ENCODE assay signal across 20 mouse cellular contexts in genomic region chr2:163487360-163487759, GRCm38 (mm10). TPM values are rescaled to one million over a fixed set of nuclear protein-coding genes. Genes with fewer than 3 reads are reported as not detected.
DNase-seq lines count a peak whose midpoint lies in the region; ATAC-seq and TF ChIP-seq lines count a peak whose summit lies in the region.
"Had no signal": no experiment of that assay in that cellular context is flagged by ENCODE, and none has a peak within 500 bp of the region (broad histone marks: within the 10 kb centered on the region; RNA-seq: fewer than 3 reads in every experiment).

No protein-coding gene starts in this region.

- no peak overlapping the region for H3K9ac ChIP-seq in hindbrain, embryonic 11.5 days (ENCODE audit: low read depth, low read length)

- no peak for DNase-seq in cerebellum, adult 11-12 months
- DNase-seq in hindbrain, embryonic 11.5 days (ENCODE audit: low spot score): no peak
- DNase-seq: adrenal gland, adult 2 months; adrenal gland, adult 8-10 months; adrenal gland, postnatal 10 days; adrenal gland, postnatal 14 days; adrenal gland, postnatal 25 days; adrenal gland, postnatal 36 days; B cell, adult 2 months; cerebellum, adult 11 months; cerebellum, adult 18-20 months; cerebellum, adult 2 months; cerebellum, adult 8-10 months had no signal

- no peak overlapping the region for H3K27ac ChIP-seq in hindbrain, embryonic 11.5 days (ENCODE audit: low read depth, low read length)

- H3K4me1 ChIP-seq in hindbrain, embryonic 11.5 days (replicated peaks; ENCODE audit: control insufficient read depth, insufficient read depth, low read length): no peaks in the 10 kb centered on the region

- no peaks in the 10 kb centered on the region for H3K9me3 ChIP-seq in hindbrain, embryonic 11.5 days (ENCODE audit: control insufficient read depth, low read length)
- H3K9me3 ChIP-seq: G1E had no signal

- no peaks in the 10 kb centered on the region for H3K79me3 ChIP-seq in C2C12 (ENCODE audit: low read depth)

- no peaks in the 10 kb centered on the region for H3K79me2 ChIP-seq in C2C12 (ENCODE audit: control insufficient read depth, insufficient read depth)
- H3K79me2 ChIP-seq in myocyte (ENCODE audit: control insufficient read depth, insufficient read depth): no peaks in the 10 kb centered on the region

- H3K4me3 ChIP-seq in C2C12 (ENCODE audit: insufficient read depth, poor library complexity, severe bottlenecking) (no peak overlapping the region), myocyte (no peak overlapping the region)
- H3K4me3 ChIP-seq in hindbrain, embryonic 11.5 days (ENCODE audit: low read depth, low read length): no peak overlapping the region

- no peak for TF ChIP-seq POLR2A in myocyte (IDR thresholded peaks at IDR 0.05; ENCODE audit: insufficient read length, low read depth)

- H3K36me3 ChIP-seq in C2C12 (ENCODE audit: control insufficient read depth, insufficient read depth) (no peaks in the 10 kb centered on the region), myocyte (ENCODE audit: control insufficient read depth, insufficient read depth) (no peaks in the 10 kb centered on the region)
- H3K36me3 ChIP-seq in hindbrain, embryonic 11.5 days (ENCODE audit: control insufficient read depth, insufficient read depth, low read length): no peaks in the 10 kb centered on the region
- H3K36me3 ChIP-seq: G1E had no signal

- 87% methylated on average over 3 of the region's 3 CpGs for WGBS in hindbrain, embryonic 11.5 days

- TF ChIP-seq CTCF in C2C12 (IDR thresholded peaks at IDR 0.05; ENCODE audit: control insufficient read depth, insufficient read depth, insufficient read length): no peak

- ATAC-seq in hindbrain, embryonic 11.5 days (ENCODE audit: low FRiP score): no peak
- ATAC-seq: activated CD4-positive, CD25-positive, alpha-beta regulatory T cell, adult 4 months; CD4-positive, CD25-positive, alpha-beta regulatory T cell, adult 4 months; Patski had no signal

- H3K27me3 ChIP-seq in C2C12 (ENCODE audit: control insufficient read depth, insufficient read depth, insufficient read length) (peaks cover 21% of the 10 kb centered on the region), myocyte (ENCODE audit: control insufficient read depth, insufficient read depth, insufficient read length) (peaks cover 16% of the 10 kb centered on the region)
- peaks cover 2% of the 10 kb centered on the region for H3K27me3 ChIP-seq in hindbrain, embryonic 11.5 days (ENCODE audit: control insufficient read depth, insufficient read depth, low read length)

- H3ac ChIP-seq in C2C12 (ENCODE audit: control insufficient read depth, insufficient read length, low read depth) (no peak overlapping the region), myocyte (ENCODE audit: control insufficient read depth, insufficient read length) (no peak overlapping the region)

- H3K4me2 ChIP-seq in myocyte (ENCODE audit: low read depth): no peak overlapping the region
- H3K4me2 ChIP-seq in hindbrain, embryonic 11.5 days (replicated peaks; ENCODE audit: low read depth, low read length): no peak overlapping the region

TF ChIP-seq in C2C12, 6 proteins besides CTCF, POLR2A, EP300 and RAD21:
- TF ChIP-seq CEBPB (IDR thresholded peaks at IDR 0.05; ENCODE audit: low read depth): peak; percentile 79
- TF ChIP-seq MYOG (IDR thresholded peaks at IDR 0.05; ENCODE audit: control insufficient read depth, extremely low read depth, insufficient read length): no peak
TF ChIP-seq in C2C12: peak in this region for 1.

TF ChIP-seq in myocyte, 11 proteins besides CTCF, POLR2A, EP300 and RAD21:
- TF ChIP-seq CEBPB (IDR thresholded peaks at IDR 0.05; ENCODE audit: insufficient read depth, poor library complexity, severe bottlenecking) (peak; percentile 63), E2F4 (IDR thresholded peaks at IDR 0.05; ENCODE audit: insufficient read depth) (no peak)
TF ChIP-seq in myocyte: peak in this region for 1.

RNA-seq across cellular contexts. Expression of gene R3hdml, which starts 4.8 kb away (rescaled TPM):
- 0.32 TPM for polyA plus RNA-seq in C2C12 (2012; fragmentation: generic; extraction: Trizol)
- 44.0 TPM for polyA plus RNA-seq in myocyte (2012; fragmentation: generic; extraction: Trizol)
- 0.15 TPM in 1 of 2 replicates, not detected in the other for polyA plus RNA-seq in hindbrain, embryonic 11.5 days (2014; fragmentation: Nextera tagmentation; extraction: Ambion mirVana)
- polyA plus RNA-seq: activated CD4-positive, CD25-positive, alpha-beta regulatory T cell, adult 4 months; adrenal gland, adult 2 months; brain, embryonic 14.5 days; CD4-positive, CD25-positive, alpha-beta regulatory T cell, adult 4 months; cerebellum, adult 2 months; G1E; Patski had no signal

RNA-seq across cellular contexts. Expression of gene Fitm2, which starts 14.9 kb away (rescaled TPM):
- polyA plus RNA-seq in C2C12 (2012; fragmentation: generic; extraction: Trizol) (9.0 TPM), myocyte (2012; fragmentation: generic; extraction: Trizol) (24.6 TPM)
- polyA plus RNA-seq in hindbrain, embryonic 11.5 days (2014; fragmentation: Nextera tagmentation; extraction: Ambion mirVana): 8.0 and 9.0 TPM in 2 replicates

RNA-seq across cellular contexts. Expression of gene Hnf4a, which starts 19.2 kb away (rescaled TPM):
- polyA plus RNA-seq in C2C12 (2012; fragmentation: generic; extraction: Trizol) (not detected), myocyte (2012; fragmentation: generic; extraction: Trizol) (not detected)
- polyA plus RNA-seq in hindbrain, embryonic 11.5 days (2014; fragmentation: Nextera tagmentation; extraction: Ambion mirVana): not detected in 2 replicates
- polyA plus RNA-seq: activated CD4-positive, CD25-positive, alpha-beta regulatory T cell, adult 4 months; CD4-positive, CD25-positive, alpha-beta regulatory T cell, adult 4 months had no signal

RNA-seq across cellular contexts. Expression of gene Gdap1l1, which starts 49.1 kb away (rescaled TPM):
- polyA plus RNA-seq in C2C12 (2012; fragmentation: generic; extraction: Trizol): 0.19 TPM
- 0.43 TPM for polyA plus RNA-seq in myocyte (2012; fragmentation: generic; extraction: Trizol)
- 47.4 and 52.9 TPM in 2 replicates for polyA plus RNA-seq in hindbrain, embryonic 11.5 days (2014; fragmentation: Nextera tagmentation; extraction: Ambion mirVana)
- polyA plus RNA-seq: activated CD4-positive, CD25-positive, alpha-beta regulatory T cell, adult 4 months; CD4-positive, CD25-positive, alpha-beta regulatory T cell, adult 4 months; G1E had no signal

Comparison
In these comparisons a context has a peak if more than half of its experiments do, and no peak if none do; other contexts are left out.
1. RNA of gene R3hdml, which starts 4.8 kb away (polyA plus RNA-seq): 44.0 TPM in myocyte (single experiment); 0.32 TPM in C2C12 (single experiment) and 0.15 TPM in hindbrain, embryonic 11.5 days; every median in the first group is over 10 times any median in the second.